Mouse (Mus musculus) erythroblast, embryonic 14.5 days (primary cell): ENCODE data around the gene Rasgrp2.

Source experiments
- GATA1 ChIP-seq: IDR thresholded peaks from 2 replicates; pipeline ENCODE4 v1.6.1; 2012; ENCODE audit warnings: low read length, inconsistent platforms, mixed read lengths
- TAL1 ChIP-seq: IDR thresholded peaks from 3 replicates; pipeline ENCODE4 v1.6.1; 2012; ENCODE audit warnings: low read length, inconsistent platforms, mixed read lengths

GRCm38 (mm10) chr19:6418984-6419692 is 20.0 kb downstream of the Rasgrp2 start:
- TF ChIP-seq TAL1 (no peak), GATA1 (no peak)
